Mouse (Mus musculus): ENCODE measurements around the gene Gm28729.
"Not testable (repeated sequence)": the region's sequence is repeated elsewhere in the genome, so short reads cannot be mapped to it uniquely, and the experiment has no call there.

Gene Gm28729

DNA sequence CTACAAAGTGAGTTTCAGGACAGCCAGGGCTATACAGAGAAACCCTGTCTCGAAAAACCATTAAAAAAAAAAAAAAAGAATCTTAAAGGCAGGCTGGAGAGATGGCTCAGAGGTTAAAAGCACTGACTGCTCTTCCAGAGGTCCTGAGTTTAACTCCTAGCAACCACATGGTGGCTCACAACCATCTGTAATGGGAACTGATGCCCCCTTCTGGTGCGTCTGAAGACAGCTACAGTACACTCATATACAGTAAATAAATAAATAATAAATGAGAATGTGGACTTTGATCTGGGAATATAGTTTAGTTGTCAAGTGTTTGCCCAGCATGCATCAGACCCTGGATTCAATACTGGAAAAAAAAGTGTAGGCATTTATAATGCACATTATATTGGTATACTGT, 3.5 kb downstream of the Gm28729 start:
- DNase-seq (ENCODE audit: low read depth): not testable (repeated sequence)

DNA sequence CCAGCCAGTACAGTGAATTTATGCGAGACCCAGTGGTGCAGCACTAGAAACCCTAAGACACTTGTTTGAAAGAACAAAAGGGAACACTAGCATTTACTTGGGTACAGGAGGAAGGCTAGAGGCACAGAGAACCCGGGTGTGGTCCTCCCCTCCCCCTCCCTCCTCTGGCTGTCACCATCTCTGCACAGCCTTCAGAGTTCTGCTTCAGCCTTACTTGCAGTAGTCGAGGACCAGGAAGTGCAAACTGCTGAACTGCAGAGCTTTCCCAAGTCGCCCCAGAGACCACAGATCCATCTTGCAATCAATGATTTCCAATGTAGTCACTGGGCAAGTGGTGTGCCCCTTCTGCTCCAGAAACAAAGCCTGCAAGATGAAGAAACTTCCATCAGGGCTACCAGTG, 7.6 kb downstream of the Gm28729 start:
- no peak for DNase-seq (ENCODE audit: low read depth)

DNA sequence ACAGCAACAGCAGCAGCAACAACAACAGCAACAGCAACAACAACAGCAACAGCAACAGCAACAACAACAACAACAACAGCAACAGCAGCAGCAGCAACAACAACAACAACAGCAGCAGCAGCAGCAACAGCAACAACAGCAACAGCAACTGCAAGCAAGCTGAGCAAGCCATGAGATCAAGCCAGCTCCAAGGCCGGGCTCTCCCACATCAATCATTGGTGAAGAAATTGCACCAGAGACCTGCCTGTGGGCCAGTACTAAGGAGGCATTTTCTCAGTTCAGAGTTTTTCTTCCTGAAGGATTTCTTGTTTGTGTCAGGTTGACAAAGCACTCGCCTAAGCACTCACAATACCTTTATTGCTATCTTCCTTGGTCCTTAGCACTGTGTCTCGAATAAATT, 8.3 kb downstream of the Gm28729 start:
- DNase-seq (ENCODE audit: low read depth): no peak

DNA sequence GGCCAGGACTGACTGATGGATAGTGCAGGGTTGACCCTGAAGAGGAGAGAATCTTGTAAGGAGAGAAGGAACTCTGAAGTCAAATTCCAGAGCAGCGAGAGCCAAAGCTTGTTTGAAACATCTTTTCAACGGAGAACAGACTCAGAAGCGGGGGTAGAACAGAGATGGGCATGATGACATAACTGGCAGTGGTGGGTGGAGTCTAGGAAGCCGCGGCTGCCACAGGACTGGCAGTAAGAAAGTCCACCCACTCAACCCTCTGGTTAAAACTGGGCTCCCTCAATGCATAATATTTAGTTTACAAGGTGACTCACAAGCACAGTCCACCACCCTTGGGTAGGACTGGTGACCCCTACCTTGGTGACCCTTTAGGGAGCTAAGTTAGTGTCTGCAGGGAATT, 9.3 kb downstream of the Gm28729 start:
- DNase-seq (ENCODE audit: low read depth): no peak

DNA sequence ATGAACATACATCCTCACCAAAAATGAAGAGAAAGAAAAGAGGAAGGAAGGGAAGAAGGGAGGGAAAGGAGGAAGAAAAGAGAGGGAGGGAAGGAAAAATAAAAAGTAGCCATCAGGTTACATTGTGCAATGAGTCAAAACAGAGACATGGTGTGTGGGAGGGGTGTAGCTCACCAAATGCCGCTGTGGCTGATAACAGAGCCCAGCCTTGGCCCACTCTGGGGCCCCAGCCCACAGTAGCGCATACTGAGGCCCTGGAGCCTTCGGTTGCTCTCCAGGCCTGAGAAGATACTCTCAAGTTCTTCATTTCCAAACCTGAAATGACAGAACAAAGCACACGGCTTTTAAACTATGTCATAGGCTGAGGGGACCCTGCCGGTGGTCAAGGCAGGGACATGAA, 10.8 kb downstream of the Gm28729 start:
- peak; percentile 33 for DNase-seq (ENCODE audit: low read depth)

DNA sequence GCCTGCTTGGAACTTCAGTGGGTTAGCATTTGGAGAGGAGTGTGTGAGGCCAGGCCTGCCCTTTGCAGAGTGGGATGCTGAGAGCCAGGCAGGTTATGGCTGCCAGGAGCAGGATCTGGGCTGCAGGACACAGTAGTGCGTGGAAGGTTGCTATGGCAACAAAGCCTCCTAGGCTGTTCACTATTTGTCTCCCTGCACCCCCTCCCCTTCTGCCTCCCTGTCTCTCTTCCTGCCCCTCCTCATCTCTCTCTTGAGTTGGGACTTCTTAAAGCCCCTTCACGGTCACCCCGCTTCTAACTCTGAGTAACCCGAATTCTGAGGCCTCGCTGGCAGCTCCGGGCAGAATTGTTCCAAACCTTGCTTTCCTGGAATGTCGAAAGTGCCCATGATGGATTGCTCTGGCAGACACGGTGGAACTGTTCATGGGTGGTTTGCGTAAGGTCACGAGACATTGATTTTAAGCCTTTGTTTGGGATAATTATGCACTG, 19.0 kb downstream of the Gm28729 start:
- DNase-seq (ENCODE audit: low read depth): no peak

DNA sequence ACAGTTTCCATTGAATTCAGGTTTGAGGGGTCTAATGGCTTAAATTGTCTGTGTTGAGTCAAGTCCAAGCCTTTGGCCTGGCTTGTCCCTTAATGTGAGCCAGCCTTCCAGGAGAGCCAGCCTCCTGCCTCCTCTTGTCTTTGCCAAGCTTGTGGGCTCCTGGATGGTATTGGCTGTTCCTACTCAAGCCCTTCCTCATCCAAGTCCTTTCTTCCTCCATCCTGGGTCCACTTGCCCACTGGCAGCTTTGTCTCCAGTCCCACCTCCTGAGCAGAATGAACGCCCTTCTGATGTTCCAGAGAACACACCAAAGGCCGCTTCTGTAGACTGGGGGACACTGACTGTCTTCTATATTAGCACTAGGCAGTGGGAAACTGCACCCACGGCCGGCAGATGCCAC, 19.9 kb downstream of the Gm28729 start:
- no peak for DNase-seq (ENCODE audit: low read depth)

DNA sequence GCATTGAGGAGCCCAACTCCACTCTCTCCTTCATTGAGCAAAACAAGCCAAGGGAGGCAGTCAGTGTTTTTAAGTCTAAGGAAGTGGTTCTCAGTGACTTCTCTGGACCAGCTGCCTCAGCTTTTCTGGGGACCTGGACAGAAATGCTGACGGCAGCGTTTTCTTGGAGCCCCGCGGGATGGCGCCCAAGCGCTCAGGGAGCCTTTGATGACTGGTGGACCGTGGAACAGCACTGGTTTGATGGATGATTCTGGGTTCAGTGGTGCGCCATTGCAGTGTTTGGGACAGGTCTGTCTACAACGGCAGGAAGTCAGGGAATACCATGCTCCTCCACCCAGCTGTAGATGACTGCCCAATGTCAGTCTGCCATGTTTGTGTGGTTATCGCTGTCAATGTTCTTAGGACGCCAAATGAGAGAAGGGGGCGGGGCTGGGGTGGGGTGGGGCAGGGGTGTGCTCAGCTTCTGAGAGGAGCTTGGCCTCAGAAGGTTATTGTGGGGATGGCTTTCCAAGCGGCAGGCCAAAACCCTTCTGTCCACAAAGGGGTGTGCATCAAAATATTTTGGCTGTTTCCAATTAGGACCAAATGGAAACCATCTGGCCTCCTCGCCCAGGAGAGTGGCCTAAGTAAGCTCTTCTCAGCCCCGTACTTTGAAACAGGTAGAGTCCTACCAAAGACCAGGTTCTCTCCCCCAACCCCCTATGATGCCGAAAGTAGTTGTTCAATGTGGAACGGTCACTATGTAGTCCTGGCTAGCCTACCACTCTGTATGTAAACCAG, 20.8 kb downstream of the Gm28729 start:
- no peak for DNase-seq (ENCODE audit: low read depth)

DNA sequence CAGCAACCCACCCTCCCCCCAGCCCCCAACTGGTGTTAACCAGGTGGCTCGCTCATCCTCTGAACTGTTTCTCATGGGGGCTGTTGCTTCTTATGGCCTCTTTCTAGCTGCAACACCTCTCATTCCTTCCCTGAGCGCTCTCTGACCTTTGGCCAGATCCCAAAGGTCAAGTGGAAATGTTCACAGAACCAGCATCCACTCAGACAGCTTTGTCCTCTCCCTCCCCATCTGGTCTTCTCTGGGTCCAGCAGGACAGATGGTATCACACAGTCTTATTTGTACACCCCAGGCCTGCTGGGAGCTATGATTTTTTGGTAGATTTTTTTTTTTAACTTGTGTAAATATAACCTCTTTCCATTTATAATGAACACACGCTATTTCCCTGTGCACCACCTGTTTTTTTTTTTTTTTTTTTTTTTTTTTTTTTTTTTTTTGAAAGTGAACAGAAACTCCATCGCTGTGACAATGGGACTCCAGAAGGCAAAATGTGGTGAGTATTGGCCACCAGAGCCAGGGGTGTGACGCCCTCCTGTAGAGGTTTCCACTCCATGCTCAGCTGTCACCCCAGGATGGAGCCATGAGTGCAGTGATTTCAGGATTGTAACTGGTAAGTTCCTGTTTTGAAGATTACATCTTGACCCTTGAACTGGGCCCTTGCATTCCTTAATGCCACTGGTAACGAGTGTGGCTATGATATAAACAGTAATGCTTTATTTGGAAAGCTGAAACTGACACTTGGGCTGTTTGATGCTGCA, 22.0 kb downstream of the Gm28729 start:
- no peak for DNase-seq (ENCODE audit: low read depth)

DNA sequence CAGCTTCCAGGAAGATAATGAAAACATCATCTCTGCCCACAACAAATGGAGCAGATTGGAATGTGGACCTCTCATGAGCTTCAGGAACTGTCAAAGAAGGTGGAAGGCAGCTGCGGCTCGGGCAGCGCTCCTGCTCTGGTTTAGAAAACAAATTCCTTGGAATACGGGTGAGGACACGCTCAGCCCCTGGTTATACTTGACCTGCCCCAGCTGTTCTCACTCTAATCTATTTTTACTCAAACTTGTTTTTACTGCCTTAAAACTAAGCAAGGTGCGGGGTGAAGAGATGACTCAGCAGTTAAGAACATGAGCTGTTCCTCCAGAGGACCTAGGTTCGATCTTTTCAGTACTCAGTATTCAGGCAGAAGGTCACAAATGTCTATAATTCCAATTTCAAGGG, 23.8 kb downstream of the Gm28729 start:
- DNase-seq (ENCODE audit: low read depth): no peak

DNA sequence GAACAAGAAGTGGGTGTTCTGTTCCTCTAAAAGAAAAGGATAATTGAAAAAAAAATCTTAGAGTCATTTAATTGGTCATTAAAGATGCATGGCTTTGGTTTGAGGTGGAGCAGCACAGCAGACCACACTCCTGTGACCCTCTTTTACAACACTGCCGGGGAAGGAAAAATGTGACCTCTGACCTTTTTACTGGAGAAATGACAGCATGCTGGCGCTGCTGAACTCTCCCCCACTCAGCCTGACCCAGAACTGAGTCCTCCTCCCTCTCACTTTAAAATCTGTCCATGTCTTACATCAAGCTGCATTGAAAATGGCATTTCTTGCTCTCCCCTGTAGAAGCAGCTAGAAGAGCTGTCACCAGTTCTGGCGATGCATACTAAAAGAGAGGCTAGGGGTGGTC, 31.9 kb downstream of the Gm28729 start:
- no peak for DNase-seq (ENCODE audit: low read depth)

DNA sequence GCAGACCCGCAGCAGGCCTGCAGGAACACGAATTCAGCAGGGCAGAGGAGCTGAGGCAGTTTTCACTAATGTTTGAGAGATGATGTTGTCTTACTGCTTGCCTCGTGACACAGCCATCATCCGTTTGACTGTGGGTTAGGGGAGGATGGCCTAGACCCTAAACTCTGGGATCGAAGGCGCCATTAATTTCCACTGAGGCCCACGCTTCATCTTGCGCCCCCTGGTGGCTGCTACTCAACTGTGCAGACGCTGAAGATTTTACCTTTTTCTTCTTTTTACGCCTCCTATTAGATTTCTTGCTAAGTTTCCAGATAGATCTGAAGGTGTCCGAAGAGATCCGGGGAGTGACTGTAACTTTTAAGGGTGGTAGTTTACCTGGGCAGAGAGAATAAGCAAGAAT, 33.3 kb downstream of the Gm28729 start:
- DNase-seq (ENCODE audit: low read depth): peak; percentile 32

DNA sequence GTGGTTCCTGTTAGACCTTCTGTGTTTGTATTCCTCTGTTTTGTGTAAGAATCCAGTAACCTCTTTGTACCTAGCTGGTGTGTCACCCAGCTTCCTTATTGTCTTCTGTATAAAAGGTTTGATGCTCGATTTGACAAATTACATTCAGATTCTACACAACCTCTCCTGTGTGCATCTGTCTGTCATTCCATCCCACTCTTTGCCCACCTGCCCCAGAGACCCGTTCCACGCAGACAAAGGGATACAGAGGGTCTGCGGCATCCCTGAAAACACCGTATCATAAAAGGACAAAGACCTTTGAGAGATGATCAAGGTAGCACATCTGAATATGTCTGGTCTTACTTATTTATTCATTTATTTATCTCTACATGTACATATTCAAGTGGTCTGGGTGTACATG, 37.2 kb downstream of the Gm28729 start:
- DNase-seq (ENCODE audit: low read depth): not testable (repeated sequence)

DNA sequence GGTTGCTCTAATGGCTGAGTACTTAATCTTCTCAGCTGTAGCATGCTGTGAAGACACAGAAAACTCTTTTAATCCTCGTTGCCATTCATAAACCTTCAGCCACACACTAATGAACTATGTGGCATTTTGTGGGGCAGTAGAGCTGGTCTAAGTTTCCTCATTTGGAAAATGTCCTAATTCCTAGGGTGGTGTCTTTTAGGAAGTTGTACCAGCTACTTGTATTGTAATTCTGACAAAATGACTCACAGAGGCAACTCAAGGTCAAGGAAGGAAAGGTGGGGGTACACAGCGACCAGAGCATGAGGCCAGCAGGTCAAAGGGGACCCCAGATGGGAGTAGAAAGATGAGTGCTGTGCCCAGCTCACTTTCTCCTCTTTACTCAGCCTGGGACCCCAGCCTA, 41.4 kb downstream of the Gm28729 start:
- no peak for DNase-seq (ENCODE audit: low read depth)

DNA sequence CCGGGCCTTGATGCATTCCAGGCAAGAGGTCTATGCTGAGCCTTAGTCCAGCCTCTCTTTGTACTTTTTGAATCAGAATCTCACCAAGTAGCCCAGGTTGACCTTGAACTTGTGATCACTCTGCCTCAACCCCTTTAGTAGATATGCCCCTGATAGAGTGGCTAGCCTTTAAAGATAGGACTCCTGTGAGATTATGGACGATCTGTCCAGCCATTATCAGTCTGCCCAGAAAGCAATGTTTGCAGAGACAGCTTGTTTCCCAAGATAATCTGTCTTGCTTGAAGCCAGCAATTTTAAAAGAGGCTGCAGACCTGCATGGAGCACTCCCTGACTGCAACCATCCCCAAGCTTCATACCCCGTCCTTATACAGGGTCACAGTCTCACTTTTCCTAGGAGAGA, 42.0 kb downstream of the Gm28729 start:
- DNase-seq (ENCODE audit: low read depth): no peak

DNA sequence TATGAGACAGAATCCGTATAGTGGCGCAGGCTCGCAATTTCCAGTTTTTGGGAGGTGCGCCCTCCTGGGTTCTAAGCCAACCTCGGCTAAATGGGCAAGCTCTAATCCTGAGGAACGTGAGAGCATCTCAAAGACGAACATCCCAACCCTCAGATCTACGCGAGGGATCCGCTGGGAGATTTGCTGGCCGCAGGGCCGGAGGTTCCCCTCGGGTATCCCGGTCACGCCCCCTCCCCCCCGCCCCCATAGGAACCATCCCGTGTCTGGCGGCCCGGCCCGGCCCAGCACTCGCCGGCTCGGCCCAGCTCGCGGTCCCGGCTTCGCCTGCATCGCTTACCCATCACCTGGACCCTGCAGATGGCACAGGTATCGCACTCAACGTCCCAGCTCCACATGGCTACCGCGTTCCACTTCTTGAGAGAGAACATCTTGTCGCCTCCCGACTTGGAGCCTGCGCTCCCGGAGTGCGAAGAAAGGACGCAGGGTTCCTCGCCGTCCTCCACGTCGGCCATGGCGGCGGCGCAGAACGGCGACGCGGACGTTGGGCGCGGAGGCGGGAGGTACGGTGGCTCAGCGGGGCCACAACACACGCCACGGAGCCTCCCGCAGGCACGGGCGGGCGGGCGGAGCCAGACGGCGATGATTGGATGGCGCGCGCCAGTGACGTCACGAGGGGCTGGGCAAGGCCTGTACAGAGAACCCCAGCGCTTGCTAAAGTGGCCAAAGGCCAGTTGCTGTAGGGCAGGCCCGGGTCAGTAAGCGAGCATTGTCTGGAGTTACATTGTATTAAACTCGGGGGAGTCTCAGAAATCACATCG, 46.8 kb downstream of the Gm28729 start, which contains the start of gene Rnf7:
TSS of gene Rnf7 (minus strand) at position 605 of the 818 bp plus-strand sequence.
- DNase-seq (ENCODE audit: low read depth): peak; percentile 88

DNA sequence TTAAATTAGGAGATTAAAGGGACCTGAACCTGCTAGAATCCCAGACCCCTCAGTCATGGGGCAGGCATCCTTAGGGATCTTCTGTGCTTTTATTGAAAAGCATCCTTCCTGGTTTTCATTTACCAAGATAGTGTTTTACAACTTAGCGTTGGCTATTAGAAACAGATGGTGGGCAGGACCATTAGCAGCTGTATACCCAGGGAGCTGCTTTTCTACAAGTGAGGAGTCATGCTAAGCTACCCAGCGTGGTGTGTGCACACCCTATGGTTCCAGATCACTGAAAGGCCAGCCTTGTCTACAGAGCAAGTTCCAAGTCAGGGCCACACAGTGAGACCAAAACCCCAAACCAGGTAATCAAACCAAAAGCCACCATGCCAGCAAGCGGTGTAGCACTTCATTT, 52.7 kb downstream of the Gm28729 start:
- DNase-seq (ENCODE audit: low read depth): no peak

DNA sequence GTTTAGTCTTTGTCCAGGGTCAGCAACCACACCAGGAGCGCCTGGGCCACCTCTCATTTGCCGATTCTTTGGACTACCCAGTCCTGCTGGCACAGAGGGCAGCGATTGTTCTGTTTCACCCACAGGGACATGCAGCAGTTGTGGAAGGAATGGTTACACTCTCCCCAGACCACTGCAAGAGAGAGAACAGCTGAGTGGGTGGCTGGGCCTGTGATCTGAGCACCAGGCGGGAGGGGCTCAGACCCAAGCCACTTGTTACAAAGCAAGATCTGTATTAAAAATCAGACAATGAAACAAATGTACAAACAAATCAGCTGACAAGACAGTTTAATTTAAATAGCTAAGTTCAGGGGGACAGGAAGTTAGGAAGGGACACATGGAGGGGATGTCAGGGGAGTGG, 53.4 kb downstream of the Gm28729 start:
- not testable (repeated sequence) for DNase-seq (ENCODE audit: low read depth)

DNA sequence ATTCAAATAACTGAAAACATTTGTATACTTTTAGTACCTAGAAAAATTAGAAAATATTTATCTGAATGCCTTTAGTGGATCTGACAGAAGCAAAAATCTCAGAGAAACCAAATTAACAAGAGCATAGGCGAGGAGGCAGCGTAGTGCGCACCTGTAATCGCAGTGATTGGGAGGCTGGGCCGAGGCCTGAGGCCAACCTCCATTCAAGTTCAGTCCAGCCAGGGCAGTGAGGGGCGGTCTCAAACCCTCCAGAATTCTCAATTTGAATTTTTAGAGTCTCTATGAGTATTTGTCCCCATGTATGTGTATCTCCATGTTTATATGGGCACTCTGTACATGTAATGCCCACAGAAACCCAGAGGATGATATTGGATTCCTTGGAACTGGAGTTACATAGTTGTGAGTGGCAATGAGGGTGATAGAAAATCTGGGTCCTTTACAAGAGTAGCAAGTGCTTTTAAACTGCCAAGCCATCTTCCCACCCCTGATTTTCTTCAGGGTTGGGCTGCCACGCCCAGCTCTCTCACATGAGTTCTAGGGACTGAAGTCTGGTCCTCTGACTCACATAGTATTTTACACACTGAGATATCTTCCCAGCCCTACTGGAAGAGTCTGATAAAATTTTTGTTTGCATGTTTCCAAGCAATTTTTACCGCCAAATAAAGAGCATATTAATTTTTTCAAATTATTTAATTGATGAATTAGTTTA, 54.6 kb downstream of the Gm28729 start:
- DNase-seq (ENCODE audit: low read depth): no peak

DNA sequence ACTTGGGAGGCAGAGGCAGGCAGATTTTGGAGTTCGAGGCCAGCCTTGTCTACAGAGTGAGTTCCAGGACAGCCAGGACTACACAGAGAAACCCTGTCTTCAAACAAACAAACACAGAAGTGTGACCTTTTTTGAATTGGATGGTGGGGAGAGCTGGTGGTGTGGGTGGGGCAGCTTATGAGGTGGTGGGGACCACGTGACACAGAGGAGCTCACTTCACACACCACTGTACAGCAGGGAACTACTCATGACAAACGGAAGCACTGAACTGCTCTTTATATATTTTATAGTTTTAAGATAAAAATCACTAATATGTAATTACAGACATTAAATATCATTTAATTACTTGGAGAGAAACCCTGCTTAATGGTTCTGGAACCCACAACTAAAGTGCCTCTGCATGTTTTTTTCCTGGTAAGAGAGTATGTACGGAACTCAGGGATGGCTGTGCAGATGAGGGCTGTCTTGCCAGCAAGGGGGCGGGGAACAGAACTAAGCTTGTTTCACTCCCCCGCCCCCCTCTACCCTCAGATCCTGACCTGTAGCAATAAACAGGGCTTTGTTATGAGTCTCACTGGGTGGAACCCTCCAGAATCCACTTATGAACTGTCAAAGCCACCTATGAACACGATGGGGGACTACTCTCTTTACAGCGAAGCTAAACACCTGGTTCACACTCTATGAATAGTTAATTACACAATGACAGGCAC, 55.4 kb downstream of the Gm28729 start:
- DNase-seq (ENCODE audit: low read depth): no peak

DNA sequence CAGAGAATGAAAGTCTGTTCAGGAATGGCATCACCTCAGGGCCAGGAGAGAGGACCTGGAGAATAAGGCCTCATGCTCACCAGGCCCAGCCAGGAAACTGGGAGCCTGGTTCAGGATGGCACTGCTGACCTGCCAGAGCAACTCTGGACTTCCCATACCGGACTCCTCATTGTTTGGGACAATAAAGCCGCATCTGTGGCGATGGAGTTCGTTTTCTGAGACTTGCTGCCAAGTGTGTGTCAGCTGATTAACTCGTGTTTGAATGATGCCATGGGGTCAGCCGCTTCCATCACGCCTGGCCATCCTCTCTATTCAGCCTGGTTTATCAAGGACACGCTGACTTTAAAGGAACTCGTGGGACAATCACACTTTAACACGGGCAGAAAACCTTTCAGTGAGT, 61.4 kb downstream of the Gm28729 start:
- no peak for DNase-seq (ENCODE audit: low read depth)

All from c-Kit-positive CD71-positive TER-119-negative erythroid progenitor cells, embryonic 14.5 days (primary cell).